Mouse (Mus musculus) layer of hippocampus, adult 9-11 months (tissue): ENCODE data around the gene Dstyk.
"Not testable (repeated sequence)": the region's sequence is repeated elsewhere in the genome, so short reads cannot be mapped to it uniquely, and the experiment has no call there.

Experiments
- DNase-seq: peaks from one replicate; pipeline ENCODE4 v3.0.0; 2022

Gene Dstyk

GRCm38 (mm10) chr1:132437389-132437788 is 20.0 kb downstream of the Dstyk start:
- no peak for DNase-seq

GRCm38 (mm10) chr1:132440896-132441435 is 23.6 kb downstream of the Dstyk start:
- DNase-seq: no peak

- DNase-seq: no peak
These were observed 32.4 kb downstream of the Dstyk start for GRCm38 (mm10) chr1:132449742-132450141.

GRCm38 (mm10) chr1:132464651-132465050 is 47.3 kb downstream of the Dstyk start:
- no peak for DNase-seq

GRCm38 (mm10) chr1:132468926-132469325 is 51.6 kb downstream of the Dstyk start:
- DNase-seq: no peak

GRCm38 (mm10) chr1:132469519-132469918 is 52.2 kb downstream of the Dstyk start:
- DNase-seq: no peak

- not testable (repeated sequence) for DNase-seq
These were observed 52.7 kb downstream of the Dstyk start for GRCm38 (mm10) chr1:132470031-132470430.

GRCm38 (mm10) chr1:132471032-132471431 is 53.7 kb downstream of the Dstyk start:
- no peak for DNase-seq

GRCm38 (mm10) chr1:132471499-132471898 is 54.1 kb downstream of the Dstyk start:
- no peak for DNase-seq

- no peak for DNase-seq
These were observed 55.2 kb downstream of the Dstyk start for GRCm38 (mm10) chr1:132472537-132472936.

- DNase-seq: peak; percentile 57
These were observed 57.1 kb downstream of the Dstyk start for GRCm38 (mm10) chr1:132474496-132474895.

- no peak for DNase-seq
These were observed 59.2 kb downstream of the Dstyk start for GRCm38 (mm10) chr1:132476575-132476927.

- DNase-seq: peak; percentile 81
These were observed 59.8 kb downstream of the Dstyk start, which contains the start of gene Rbbp5 for GRCm38 (mm10) chr1:132476928-132477691. Gene Rbbp5 (plus strand): TSS chr1:132477365.

- DNase-seq: no peak
These were observed 62.1 kb downstream of the Dstyk start for GRCm38 (mm10) chr1:132479438-132479837.

- DNase-seq: no peak
These were observed 64.3 kb downstream of the Dstyk start for GRCm38 (mm10) chr1:132481619-132482018.

- no peak for DNase-seq
These were observed 65.9 kb downstream of the Dstyk start for GRCm38 (mm10) chr1:132483234-132483633.

GRCm38 (mm10) chr1:132483759-132484158 is 66.4 kb downstream of the Dstyk start:
- DNase-seq: no peak

GRCm38 (mm10) chr1:132500535-132500934 is 83.2 kb downstream of the Dstyk start:
- DNase-seq: no peak

- DNase-seq: peak; percentile 55
These were observed 87.8 kb downstream of the Dstyk start for GRCm38 (mm10) chr1:132505155-132505554.

GRCm38 (mm10) chr1:132506058-132506457 is 88.7 kb downstream of the Dstyk start, which contains the start of gene Tmem81:
Gene Tmem81 (plus strand): TSS chr1:132506230.
- DNase-seq: peak; percentile 60

GRCm38 (mm10) chr1:132506656-132507055 is 89.3 kb downstream of the Dstyk start:
- no peak for DNase-seq

GRCm38 (mm10) chr1:132509771-132510170 is 92.4 kb downstream of the Dstyk start:
- no peak for DNase-seq

- no peak for DNase-seq
These were observed 94.2 kb downstream of the Dstyk start for GRCm38 (mm10) chr1:132511521-132511920.

- no peak for DNase-seq
These were observed 94.8 kb downstream of the Dstyk start for GRCm38 (mm10) chr1:132512106-132512505.

- DNase-seq: peak; percentile 1
These were observed 98.0 kb downstream of the Dstyk start for GRCm38 (mm10) chr1:132515339-132515738.
